Mouse (Mus musculus) heart, embryonic 12.5 days (tissue): ENCODE data around the gene Dclk3. TPM values are rescaled to one million over a fixed set of nuclear protein-coding genes. Genes with fewer than 3 reads are reported as not detected.

Experiments
- ATAC-seq: fragments of 200-750 bp; cut with Nextera tagmentation; 2 replicates; pipeline ENCODE4 v1.8.0; 2017; ENCODE audit warnings: moderate TSS enrichment, moderate library complexity; ENCODE audit not compliant: insufficient number of reproducible peaks, low FRiP score
- H3K27ac ChIP-seq: fragments of 300-500 bp; sonication (generic); 2 replicates; pipeline ENCODE4 v1.5.1; 2016; ENCODE audit warnings: mild to moderate bottlenecking, moderate library complexity; ENCODE audit not compliant: poor library complexity, severe bottlenecking
- H3K27me3 ChIP-seq: fragments of 300-500 bp; sonication (generic); replicated peaks from 2 replicates; pipeline ENCODE4 v1.6.1; 2016; ENCODE audit warnings: mild to moderate bottlenecking, moderate library complexity
- H3K36me3 ChIP-seq: fragments of 300-500 bp; sonication (generic); 2 replicates; pipeline ENCODE4 v1.6.1; 2016; ENCODE audit warnings: mild to moderate bottlenecking, moderate library complexity
- H3K4me1 ChIP-seq: fragments of 300-500 bp; sonication (generic); replicated peaks from 2 replicates; pipeline ENCODE4 v1.6.1; 2016; ENCODE audit warnings: mild to moderate bottlenecking
- H3K4me2 ChIP-seq: fragments of 300-500 bp; sonication (generic); 2 replicates; pipeline ENCODE4 v1.6.1; 2016; ENCODE audit warnings: mild to moderate bottlenecking, moderate library complexity
- H3K4me3 ChIP-seq: fragments of 300-500 bp; sonication (generic); 2 replicates; pipeline ENCODE4 v1.5.1; 2016; ENCODE audit warnings: mild to moderate bottlenecking
- H3K9ac ChIP-seq: fragments of 300-500 bp; sonication (generic); 2 replicates; pipeline ENCODE4 v1.6.1; 2016; ENCODE audit warnings: mild to moderate bottlenecking, moderate library complexity
- H3K9me3 ChIP-seq: fragments of 300-500 bp; sonication (generic); replicated peaks from 2 replicates; pipeline ENCODE4 v1.6.1; 2016; ENCODE audit warnings: mild to moderate bottlenecking, moderate library complexity
- WGBS: fragments of 180-500 bp; shearing (Covaris S2); methylation state at CpG from one replicate; pipeline ENCODE4 v1.1.7; 2016; 5-methylcytosine and 5-hydroxymethylcytosine counted together
- polyA plus RNA-seq: library from polyadenylated mRNA; unstranded; fragments of >200 nt; fragmentation: Nextera tagmentation; extraction: Ambion mirVana; gene quantifications from 2 replicates; pipeline ENCODE4 v1.2.1, GENCODE M21; 2016

The Dclk3 gene
- polyA plus RNA-seq, 1 experiment from 2014 or later = 2.7 TPM

GRCm38 (mm10) chr9:111490583-111490982 lies 51.7 kb downstream of the Dclk3 start:
- Histone ChIP-seq H3K4me1 (peaks cover 11% of the 10 kb centered on the region; the same call in 1 of the 2 replicates), H3K9ac (no peak overlapping the region), H3K4me3 (no peak overlapping the region), H3K9me3 (no peaks in the 10 kb centered on the region), H3K4me2 (no peak overlapping the region), H3K27me3 (peaks cover 19% of the 10 kb centered on the region), H3K36me3 (no peaks in the 10 kb centered on the region), H3K27ac (no peak overlapping the region)
- WGBS = 21% methylated on average over 8 of the region's 8 CpGs
- ATAC-seq = no peak

GRCm38 (mm10) chr9:111491280-111491679 lies 52.4 kb downstream of the Dclk3 start:
- peaks cover 19% of the 10 kb centered on the region for H3K27me3 ChIP-seq
- no peak for ATAC-seq
- H3K4me2 ChIP-seq = no peak overlapping the region
- no peak overlapping the region for H3K27ac ChIP-seq
- H3K4me3 ChIP-seq = no peak overlapping the region
- H3K9me3 ChIP-seq = no peaks in the 10 kb centered on the region
- 0 out of 2 replicates have a peak, but pooled peaks cover 9% of the 10 kb centered on the region for H3K4me1 ChIP-seq
- no peak overlapping the region for H3K9ac ChIP-seq
- H3K36me3 ChIP-seq = no peaks in the 10 kb centered on the region
- WGBS = 49% methylated on average over 4 of the region's 4 CpGs

- H3K36me3 ChIP-seq = no peaks in the 10 kb centered on the region
- H3K9me3 ChIP-seq = no peaks in the 10 kb centered on the region
- no peak overlapping the region for H3K27ac ChIP-seq
- 70% methylated on average over 5 of the region's 5 CpGs for WGBS
- H3K27me3 ChIP-seq = peaks cover 9% of the 10 kb centered on the region
- no peak overlapping the region for H3K9ac ChIP-seq
- H3K4me2 ChIP-seq = no peak overlapping the region
- ATAC-seq = no peak
- H3K4me3 ChIP-seq = no peak overlapping the region
- 0 out of 2 replicates have a peak, but pooled peaks cover 4% of the 10 kb centered on the region for H3K4me1 ChIP-seq
Observed at GRCm38 (mm10) chr9:111493490-111493889, 54.6 kb downstream of the Dclk3 start.

- WGBS = under 1% methylated on average over 5 of the region's 5 CpGs
Observed at GRCm38 (mm10) chr9:111495561-111495960, 56.7 kb downstream of the Dclk3 start.

GRCm38 (mm10) chr9:111497074-111497811 lies 58.4 kb downstream of the Dclk3 start:
- no peaks in the 10 kb centered on the region for H3K9me3 ChIP-seq
- H3K4me2 ChIP-seq = no peak overlapping the region
- no peaks in the 10 kb centered on the region for H3K27me3 ChIP-seq
- H3K4me1 ChIP-seq = 0 out of 2 replicates have a peak, but pooled peaks cover 4% of the 10 kb centered on the region
- ATAC-seq = peak; percentile 64; the same call in 1 of the 2 replicates
- 19% methylated on average over 9 of the region's 9 CpGs for WGBS
- H3K27ac ChIP-seq = no peak overlapping the region
- H3K4me3 ChIP-seq = no peak overlapping the region
- no peaks in the 10 kb centered on the region for H3K36me3 ChIP-seq
- no peak overlapping the region for H3K9ac ChIP-seq

More at GRCm38 (mm10) chr9:111495561-111495960, 56.7 kb downstream of the Dclk3 start:
- H3K9ac ChIP-seq = no peak overlapping the region
- no peak; the same call in 1 of the 2 replicates for ATAC-seq
- 0 out of 2 replicates have a peak, but pooled peaks cover 4% of the 10 kb centered on the region for H3K4me1 ChIP-seq
- no peak overlapping the region for H3K4me3 ChIP-seq
- no peaks in the 10 kb centered on the region for H3K36me3 ChIP-seq
- H3K27me3 ChIP-seq = peaks cover 6% of the 10 kb centered on the region; the same call in 1 of the 2 replicates
- no peak overlapping the region for H3K4me2 ChIP-seq
- H3K27ac ChIP-seq = no peak overlapping the region
- no peaks in the 10 kb centered on the region for H3K9me3 ChIP-seq

- WGBS = 77% methylated on average over 9 of the region's 9 CpGs
Observed at GRCm38 (mm10) chr9:111500211-111500610, 61.3 kb downstream of the Dclk3 start.

GRCm38 (mm10) chr9:111506075-111506474 lies 67.2 kb downstream of the Dclk3 start:
- ATAC-seq = no peak
- Histone ChIP-seq H3K9me3 (peaks cover 6% of the 10 kb centered on the region; the same call in 1 of the 2 replicates), H3K4me2 (no peak overlapping the region), H3K36me3 (no peaks in the 10 kb centered on the region), H3K9ac (no peak overlapping the region), H3K27ac (no peak overlapping the region), H3K4me3 (no peak overlapping the region), H3K27me3 (no peaks in the 10 kb centered on the region), H3K4me1 (no peaks in the 10 kb centered on the region)
- WGBS = 55% methylated on average over 3 of the region's 3 CpGs

More at GRCm38 (mm10) chr9:111500211-111500610, 61.3 kb downstream of the Dclk3 start:
- H3K27ac ChIP-seq = no peak overlapping the region
- no peak overlapping the region for H3K4me3 ChIP-seq
- H3K36me3 ChIP-seq = no peaks in the 10 kb centered on the region
- H3K27me3 ChIP-seq = no peaks in the 10 kb centered on the region
- H3K4me2 ChIP-seq = no peak overlapping the region
- ATAC-seq = no peak
- no peak overlapping the region for H3K9ac ChIP-seq
- no peaks in the 10 kb centered on the region for H3K4me1 ChIP-seq
- no peaks in the 10 kb centered on the region for H3K9me3 ChIP-seq

- Histone ChIP-seq H3K4me2 (no peak overlapping the region), H3K9me3 (no peaks in the 10 kb centered on the region), H3K4me3 (no peak overlapping the region), H3K27me3 (no peaks in the 10 kb centered on the region), H3K9ac (no peak overlapping the region), H3K27ac (no peak overlapping the region), H3K36me3 (no peaks in the 10 kb centered on the region), H3K4me1 (0 out of 2 replicates have a peak, but pooled peaks cover 3% of the 10 kb centered on the region)
- 62% methylated on average over 15 of the region's 15 CpGs for WGBS
- ATAC-seq = no peak
Observed at GRCm38 (mm10) chr9:111514586-111515473, 75.9 kb downstream of the Dclk3 start.

GRCm38 (mm10) chr9:111515536-111515935 lies 76.7 kb downstream of the Dclk3 start:
- no peak overlapping the region for H3K27ac ChIP-seq
- no peaks in the 10 kb centered on the region for H3K36me3 ChIP-seq
- ATAC-seq = no peak
- WGBS = 86% methylated on average over 3 of the region's 3 CpGs
- 0 out of 2 replicates have a peak overlapping the region, but pooled peaks have one; percentile 7 for H3K9ac ChIP-seq
- 0 out of 2 replicates have a peak, but pooled peaks cover 3% of the 10 kb centered on the region for H3K4me1 ChIP-seq
- no peaks in the 10 kb centered on the region for H3K27me3 ChIP-seq
- no peak overlapping the region for H3K4me2 ChIP-seq
- H3K4me3 ChIP-seq = no peak overlapping the region
- H3K9me3 ChIP-seq = no peaks in the 10 kb centered on the region

- Histone ChIP-seq H3K36me3 (no peaks in the 10 kb centered on the region), H3K4me2 (no peak overlapping the region), H3K4me1 (no peaks in the 10 kb centered on the region), H3K9me3 (0 out of 2 replicates have a peak, but pooled peaks cover 4% of the 10 kb centered on the region), H3K27ac (no peak overlapping the region), H3K9ac (no peak overlapping the region), H3K27me3 (no peaks in the 10 kb centered on the region), H3K4me3 (no peak overlapping the region)
- no peak for ATAC-seq
- WGBS = 72% methylated on average over 7 of the region's 7 CpGs
Observed at GRCm38 (mm10) chr9:111522226-111522625, 83.3 kb downstream of the Dclk3 start.

- Histone ChIP-seq H3K4me3 (no peak overlapping the region), H3K36me3 (no peaks in the 10 kb centered on the region), H3K27ac (no peak overlapping the region), H3K4me1 (no peaks in the 10 kb centered on the region), H3K9ac (no peak overlapping the region), H3K4me2 (no peak overlapping the region), H3K27me3 (no peaks in the 10 kb centered on the region), H3K9me3 (0 out of 2 replicates have a peak, but pooled peaks cover 4% of the 10 kb centered on the region)
- WGBS = 89% methylated on average over 11 of the region's 11 CpGs
- no peak for ATAC-seq
Observed at GRCm38 (mm10) chr9:111523111-111523510, 84.2 kb downstream of the Dclk3 start.
